Mouse (Mus musculus) cerebellum, adult 9-11 months (tissue): ENCODE data around the gene Klhl12.
A peak's percentile ranks its signal among the peaks of the same experiment; 100 is the strongest.

Experiments
- DNase-seq: peaks from one replicate; pipeline ENCODE4 v3.0.0; 2022

Gene Klhl12

GRCm38 (mm10) chr1:134450201-134450600 is 5.1 kb upstream of the Klhl12 start:
- DNase-seq: no peak

- DNase-seq: peak; percentile 11
These were observed 4.3 kb upstream of the Klhl12 start for GRCm38 (mm10) chr1:134450986-134451385.

DNA sequence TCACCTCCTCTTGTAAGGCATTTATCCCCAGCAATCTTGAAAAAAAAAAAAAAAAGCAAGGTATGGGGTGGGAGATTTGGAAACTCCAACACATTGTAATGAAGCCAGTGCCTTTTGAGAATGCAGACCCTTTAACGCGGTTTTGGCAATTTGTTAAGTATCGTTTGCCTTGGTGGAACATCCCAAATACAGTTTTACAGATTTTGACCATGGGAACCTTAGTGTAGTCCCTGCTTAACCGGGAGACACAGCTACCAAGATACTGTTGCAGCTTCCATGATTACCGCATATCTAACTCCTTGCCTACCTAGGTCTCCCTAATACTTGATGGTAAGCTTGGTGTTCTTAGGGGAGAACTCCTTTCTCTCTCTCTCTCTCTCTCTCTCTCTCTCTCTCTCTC is 729 bp downstream of the Klhl12 start:
- no peak for DNase-seq

DNA sequence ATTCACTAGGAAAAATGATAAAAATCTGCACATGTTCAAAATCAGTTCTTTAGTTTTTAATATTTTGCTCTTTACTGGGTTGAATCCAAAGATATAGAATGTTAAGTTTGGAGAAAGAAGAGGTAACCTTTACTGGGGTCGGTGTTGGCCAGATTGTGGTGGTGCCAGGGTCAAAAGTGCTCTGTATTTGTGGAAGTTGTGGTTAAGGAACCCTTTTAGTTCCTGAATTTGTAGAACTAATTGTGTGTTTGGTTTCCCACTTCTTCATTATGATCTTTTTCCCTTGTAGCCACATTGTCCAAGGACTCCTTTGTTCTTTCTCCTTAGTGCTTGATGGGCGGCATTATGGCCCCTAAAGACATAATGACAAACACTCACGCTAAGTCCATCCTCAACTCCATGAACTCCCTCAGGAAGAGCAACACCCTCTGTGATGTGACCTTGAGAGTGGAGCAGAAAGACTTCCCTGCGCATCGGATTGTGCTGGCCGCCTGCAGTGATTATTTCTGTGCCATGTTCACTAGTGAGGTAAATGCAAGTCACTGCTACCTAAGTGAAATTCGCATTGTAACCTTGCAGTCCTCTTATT is 2.9 kb downstream of the Klhl12 start:
- no peak for DNase-seq

DNA sequence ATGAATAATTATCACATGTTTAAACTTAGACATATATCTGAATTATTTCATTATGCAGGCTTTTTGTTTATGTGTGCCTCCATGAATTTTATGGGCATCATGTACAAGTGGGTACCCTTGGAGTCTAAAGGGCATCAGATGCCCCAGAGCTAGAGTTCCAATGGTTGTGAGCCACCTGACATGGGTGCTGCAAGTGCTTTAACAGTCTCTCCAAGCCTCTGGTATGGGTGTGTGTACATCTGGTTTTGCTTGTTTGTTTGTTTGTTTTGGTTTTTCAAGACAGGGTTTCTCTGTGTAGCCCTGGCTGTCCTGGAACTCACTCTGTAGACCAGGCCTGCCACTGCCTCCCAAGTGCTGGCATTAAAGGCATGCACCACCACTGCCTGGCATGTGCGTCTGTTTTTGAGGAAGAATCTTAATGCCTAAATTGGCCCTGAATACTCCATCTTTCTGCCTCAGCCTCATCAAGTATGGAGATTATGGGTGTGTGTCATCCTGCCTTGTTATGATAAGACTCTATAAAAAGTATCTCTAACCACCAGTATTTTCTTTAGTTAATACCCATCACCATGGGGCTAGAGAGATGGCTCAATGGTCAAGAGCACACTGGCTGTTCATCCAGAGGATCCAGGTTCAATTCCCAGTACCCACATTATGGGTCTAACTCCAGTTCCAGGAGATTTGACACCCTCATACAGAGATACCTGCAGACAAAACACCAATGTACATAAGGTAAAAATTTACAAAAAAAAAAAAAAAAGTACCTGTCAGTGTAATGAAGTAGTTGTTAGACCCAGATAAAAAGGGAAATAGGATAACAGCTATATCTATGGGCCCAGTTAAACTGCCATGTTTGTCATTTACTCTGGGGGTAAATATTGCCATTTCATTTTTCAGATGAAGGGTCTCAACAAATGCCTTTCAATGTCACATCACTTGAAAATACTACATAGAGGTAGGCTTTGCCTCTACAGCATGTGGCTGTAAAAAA is 5.3 kb downstream of the Klhl12 start:
- DNase-seq: no peak

DNA sequence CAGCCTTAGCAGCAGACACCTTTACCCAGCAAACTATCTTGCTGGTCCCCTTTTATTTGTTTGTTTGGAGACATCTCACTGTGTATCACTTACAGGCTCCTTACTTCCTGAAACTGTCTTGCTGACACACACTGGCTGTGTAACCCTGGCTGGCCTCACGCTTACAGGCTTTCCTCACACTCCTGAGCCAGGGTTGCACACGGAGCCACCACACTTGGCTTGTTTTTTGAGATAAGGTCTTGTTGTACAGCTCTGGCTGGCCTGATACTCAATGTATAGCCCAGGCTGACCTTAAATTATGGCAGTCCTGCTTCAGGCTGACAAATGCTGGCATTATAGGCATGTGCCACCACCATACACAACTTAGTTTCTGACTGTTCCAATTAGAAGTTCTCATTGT is 29.3 kb downstream of the Klhl12 start:
- no peak for DNase-seq

DNA sequence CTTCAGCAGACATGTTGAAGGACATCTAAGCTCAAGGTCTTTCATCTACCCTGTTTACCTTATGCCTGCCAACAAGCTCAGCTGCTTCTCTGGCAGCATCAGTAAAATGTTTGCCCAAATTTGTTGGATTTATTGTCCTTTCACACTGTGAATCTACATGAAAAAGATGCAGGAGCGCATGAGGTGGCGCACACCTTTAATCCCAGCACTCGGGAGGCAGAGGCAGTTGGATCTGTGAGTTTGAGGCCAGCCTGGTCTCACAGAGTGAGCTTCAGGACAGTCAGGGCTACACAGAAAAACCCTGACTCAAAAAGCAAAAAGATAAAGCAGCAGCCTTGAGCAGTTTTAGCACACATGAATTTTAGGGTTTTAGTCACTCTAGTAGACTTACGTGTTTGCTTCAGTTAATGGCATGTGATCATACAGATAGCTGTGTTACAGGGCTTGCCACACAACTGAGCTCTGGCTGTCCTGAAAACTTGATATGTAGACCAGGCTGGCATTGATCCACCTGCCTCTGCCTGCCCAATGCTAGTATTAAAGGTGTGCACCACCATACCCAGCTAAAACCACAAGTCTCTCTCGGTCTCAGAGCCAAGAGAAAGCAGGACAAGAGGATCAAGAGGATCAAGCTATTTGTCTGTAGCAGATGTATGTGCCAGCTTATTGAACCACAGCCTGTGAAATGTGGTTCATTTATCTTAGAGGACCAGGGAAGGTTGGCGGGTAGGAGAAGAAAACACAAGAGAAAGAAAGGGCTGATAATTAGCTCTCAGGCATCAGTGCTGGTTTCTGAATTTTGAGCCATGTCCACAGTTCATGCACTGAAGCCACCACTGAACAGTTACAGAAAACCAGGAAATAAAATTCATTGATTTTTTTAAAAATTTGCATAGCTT is 35.8 kb downstream of the Klhl12 start:
- no peak for DNase-seq

GRCm38 (mm10) chr1:134492276-134492675 is 36.9 kb downstream of the Klhl12 start:
- no peak for DNase-seq

DNA sequence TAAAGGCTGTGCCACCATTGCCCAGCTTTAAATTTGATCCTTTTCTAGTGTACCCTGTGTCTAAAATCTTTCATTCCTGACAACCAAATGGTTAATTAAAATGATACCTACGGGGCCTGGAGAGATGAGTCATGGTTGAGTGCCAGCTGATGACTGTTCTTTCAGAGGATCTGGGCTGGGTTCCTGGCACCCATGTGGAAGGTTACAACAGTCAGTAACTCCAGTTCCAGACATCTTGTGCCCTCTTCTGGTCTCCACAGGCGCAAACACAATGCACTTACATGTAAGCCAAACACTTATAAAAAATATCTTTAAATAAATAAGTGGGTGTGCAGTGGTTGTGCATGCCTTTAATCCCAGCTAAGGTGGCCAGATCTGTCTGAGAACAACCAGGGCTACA is 38.2 kb downstream of the Klhl12 start:
- DNase-seq: peak; percentile 35

- no peak for DNase-seq
These were observed 38.6 kb downstream of the Klhl12 start for GRCm38 (mm10) chr1:134493956-134494355.

- peak; percentile 99 for DNase-seq
These were observed 39.3 kb downstream of the Klhl12 start, which contains the start of gene Rabif for GRCm38 (mm10) chr1:134494428-134495215. Gene Rabif, plus strand, starts transcription at chr1:134494648.

- DNase-seq: no peak
These were observed 39.8 kb downstream of the Klhl12 start for GRCm38 (mm10) chr1:134495216-134495539.

- peak; percentile 23 for DNase-seq
These were observed 40.7 kb downstream of the Klhl12 start for GRCm38 (mm10) chr1:134495991-134496390.

DNA sequence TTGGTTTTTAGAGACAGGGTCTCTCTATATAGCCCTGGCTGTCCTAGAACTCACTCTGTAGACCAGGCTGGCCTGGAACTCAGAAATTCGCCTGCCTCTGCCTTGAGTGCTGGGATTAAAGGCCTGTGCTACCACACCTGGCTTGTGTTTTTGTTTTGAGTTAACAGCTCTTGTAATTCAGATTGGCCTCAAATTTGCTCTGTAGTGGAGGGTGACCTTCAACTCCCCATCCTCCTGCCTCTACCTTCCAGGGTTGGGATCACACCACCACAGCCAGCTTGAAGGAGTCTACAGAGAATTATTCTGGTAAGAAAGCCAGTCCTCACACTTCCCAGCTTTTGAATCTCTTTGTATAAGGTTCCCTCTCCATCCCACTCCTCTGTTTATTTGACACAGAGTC is 45.6 kb downstream of the Klhl12 start:
- DNase-seq: no peak

GRCm38 (mm10) chr1:134506201-134506600 is 50.9 kb downstream of the Klhl12 start:
- no peak for DNase-seq

- no peak for DNase-seq
These were observed 54.7 kb downstream of the Klhl12 start for GRCm38 (mm10) chr1:134510018-134510417.

DNA sequence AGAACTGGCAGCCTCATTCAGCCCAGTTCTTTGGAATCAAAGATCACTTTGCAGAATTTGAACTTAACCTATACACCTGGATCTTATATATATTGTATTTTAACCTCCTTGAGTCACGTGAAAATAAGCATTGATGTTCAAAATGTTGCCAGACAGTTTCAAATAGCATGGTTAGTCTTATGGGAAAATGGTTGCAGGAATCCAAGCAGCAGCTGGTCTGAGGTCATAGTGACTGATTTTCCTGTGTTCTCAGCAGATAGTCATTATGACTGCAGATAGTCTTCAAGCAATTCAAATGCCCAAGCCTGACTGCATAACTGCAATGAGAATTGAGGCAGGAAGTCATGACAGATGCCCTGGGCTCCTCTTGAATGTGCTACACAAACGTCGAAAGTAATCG is 56.9 kb downstream of the Klhl12 start:
- DNase-seq: no peak

- no peak for DNase-seq
These were observed 57.3 kb downstream of the Klhl12 start for GRCm38 (mm10) chr1:134512584-134512983.

- DNase-seq: no peak
These were observed 58.1 kb downstream of the Klhl12 start for GRCm38 (mm10) chr1:134513312-134513860.

DNA sequence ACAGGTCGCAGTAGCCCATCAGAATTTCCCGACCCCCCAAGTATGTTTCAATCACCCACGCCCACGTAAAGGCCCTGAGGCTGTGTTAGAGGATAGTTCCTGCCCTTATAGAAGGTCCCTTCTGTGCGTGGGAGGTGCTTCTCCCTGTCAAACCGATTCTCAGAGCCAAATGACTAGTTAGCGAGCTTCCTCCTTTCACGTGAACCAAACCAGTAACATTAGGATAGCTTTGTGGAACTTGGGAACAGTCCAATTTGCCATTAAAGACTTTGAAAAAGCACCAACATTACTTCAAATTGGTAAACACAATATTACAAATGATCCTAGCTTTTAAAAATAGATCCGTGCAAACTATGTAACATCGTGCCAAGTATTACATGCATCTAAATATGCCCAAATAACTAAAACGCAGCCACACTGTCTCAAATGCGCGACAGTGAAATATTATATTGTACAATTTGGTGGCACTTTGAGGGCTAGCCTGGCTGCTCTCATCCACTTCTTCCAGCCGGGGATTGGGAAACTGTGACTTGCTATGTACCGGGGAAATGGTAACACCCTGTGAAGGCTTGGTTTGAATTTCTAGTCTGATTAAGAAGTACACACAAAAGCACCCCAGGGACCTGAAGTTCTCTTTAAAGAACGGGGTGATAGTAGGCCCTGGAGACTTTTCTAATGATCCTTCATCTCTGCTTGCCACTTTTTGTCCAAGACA is 58.7 kb downstream of the Klhl12 start:
- no peak for DNase-seq

DNA sequence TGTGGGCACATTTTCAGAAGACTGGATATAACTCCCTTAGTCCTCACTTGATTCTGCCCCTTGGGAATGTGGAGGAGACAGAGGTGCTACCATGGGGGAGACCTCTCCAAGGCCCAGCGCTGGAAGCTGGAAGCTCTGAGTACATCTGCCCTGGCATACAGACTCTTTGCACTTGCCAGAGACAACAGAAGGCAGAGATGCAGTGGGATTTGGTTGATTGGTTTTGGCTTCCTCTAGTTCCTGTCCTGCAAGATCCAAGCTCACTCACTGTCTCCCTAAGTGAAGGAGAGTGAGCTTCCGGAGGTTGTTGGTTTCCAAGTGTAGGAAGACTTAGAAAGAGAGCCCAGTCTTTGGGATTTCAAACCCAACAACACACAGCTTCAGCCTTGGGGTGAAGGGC is 60.6 kb downstream of the Klhl12 start:
- no peak for DNase-seq
